Mouse (Mus musculus) kidney, postnatal 14 days (tissue): ENCODE data around the gene Pygo1.

Experiments used
- DNase-seq: peaks from one replicate; pipeline ENCODE4 v3.0.0; 2022; ENCODE audit warnings: mixed read lengths

Pygo1 gene

GRCm38 (mm10) chr9:72936301-72936700 lies 10.9 kb downstream of the Pygo1 start:
- no peak for DNase-seq

DNA sequence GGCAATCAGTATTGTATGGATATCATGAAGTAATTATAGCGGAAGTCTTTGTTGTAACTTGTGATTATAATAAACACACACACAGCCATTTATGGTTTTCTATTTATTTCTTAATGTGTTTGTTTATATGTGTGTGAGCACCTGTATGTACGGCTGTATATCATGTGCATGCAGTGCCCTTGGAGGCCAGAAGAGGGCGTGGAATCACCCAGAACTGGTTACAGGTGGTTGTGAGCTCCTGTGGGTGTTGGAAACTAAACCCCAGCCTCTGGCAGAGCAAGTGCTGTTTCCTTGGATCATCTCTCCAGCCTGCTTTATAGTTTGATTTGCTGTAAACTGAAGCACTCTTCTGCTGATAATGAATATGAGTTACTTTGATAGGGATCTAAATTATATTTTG lies 18.0 kb downstream of the Pygo1 start:
- DNase-seq: no peak

DNA sequence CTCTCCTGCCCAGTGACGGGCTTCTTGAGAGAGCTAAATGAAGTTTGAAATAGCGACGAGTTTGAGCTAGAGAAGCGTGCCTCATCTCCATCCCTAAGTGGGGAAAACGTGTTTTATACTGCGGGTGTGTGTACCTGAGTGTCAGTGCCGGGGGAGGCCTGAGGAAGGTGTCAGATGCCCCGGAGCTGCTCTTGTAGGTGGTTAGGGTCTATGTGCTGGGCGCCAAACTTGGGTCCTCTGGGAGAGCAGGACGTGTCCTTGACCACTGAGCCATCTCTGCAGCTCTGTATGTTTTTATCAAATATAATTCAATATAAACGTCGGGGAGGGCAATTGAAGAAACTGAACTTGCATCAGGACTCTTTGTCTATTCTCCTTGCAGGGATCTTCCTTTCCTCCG lies 18.8 kb downstream of the Pygo1 start:
- no peak for DNase-seq

- DNase-seq: no peak
These were observed 21.6 kb downstream of the Pygo1 start for GRCm38 (mm10) chr9:72947010-72947409.

GRCm38 (mm10) chr9:72949572-72949971 lies 24.1 kb downstream of the Pygo1 start:
- no peak for DNase-seq

- no peak for DNase-seq
These were observed 29.3 kb downstream of the Pygo1 start for GRCm38 (mm10) chr9:72954746-72955145.

GRCm38 (mm10) chr9:72955546-72955945 lies 30.1 kb downstream of the Pygo1 start:
- DNase-seq: peak; percentile 55

- peak; percentile 87 for DNase-seq
These were observed 33.3 kb downstream of the Pygo1 start, which contains the start of the genes Dyx1c1 and Gm44503 for GRCm38 (mm10) chr9:72958521-72959450. Gene Dyx1c1, plus strand, starts transcription at chr9:72958785. Gene Gm44503, plus strand, starts transcription at chr9:72958852.

GRCm38 (mm10) chr9:72961346-72961745 lies 35.9 kb downstream of the Pygo1 start:
- peak; percentile 53 for DNase-seq

DNA sequence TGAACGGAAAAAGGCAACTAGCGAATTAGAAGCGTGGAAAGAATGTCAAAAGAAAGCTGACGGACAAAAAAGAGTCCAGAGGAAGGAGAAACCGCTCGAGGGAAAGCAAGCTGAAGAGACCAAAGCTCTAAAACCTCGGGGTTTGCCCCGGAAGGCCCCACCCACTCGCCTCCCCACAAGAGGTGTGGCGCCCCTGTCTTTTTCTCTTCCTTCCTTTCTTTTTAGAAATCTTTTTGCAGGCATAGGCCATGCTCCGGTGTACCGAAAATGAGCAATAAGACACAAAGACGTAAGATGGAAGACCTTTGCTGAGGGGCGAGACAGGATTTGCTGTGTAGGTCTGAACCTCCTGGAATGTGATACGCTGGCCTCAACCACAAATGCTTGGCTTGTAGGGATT lies 36.5 kb downstream of the Pygo1 start:
- no peak for DNase-seq

GRCm38 (mm10) chr9:72968349-72969061 lies 43.1 kb downstream of the Pygo1 start:
- DNase-seq: peak; percentile 59

DNA sequence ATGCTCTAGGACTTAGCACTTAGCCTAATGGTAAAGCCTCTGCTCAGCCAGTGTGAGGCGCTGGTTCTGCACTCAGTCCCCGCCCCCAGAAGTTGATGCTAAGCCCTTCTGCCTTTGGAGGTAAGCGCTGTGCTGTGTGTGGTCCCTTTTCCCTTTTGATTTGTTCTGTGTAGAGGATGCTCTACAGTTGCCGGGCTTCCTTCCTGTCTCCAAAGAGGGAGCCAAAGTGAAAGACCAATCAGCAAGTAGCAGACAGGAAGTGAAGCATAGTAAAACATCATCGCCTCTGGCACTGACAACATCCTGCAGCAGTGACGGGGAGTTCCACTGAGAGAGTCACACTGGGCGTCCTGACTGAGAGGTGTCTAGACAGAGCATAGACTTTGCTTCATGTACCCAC lies 44.4 kb downstream of the Pygo1 start:
- peak; percentile 33 for DNase-seq

- no peak for DNase-seq
These were observed 47.0 kb downstream of the Pygo1 start for GRCm38 (mm10) chr9:72972435-72972834.

DNA sequence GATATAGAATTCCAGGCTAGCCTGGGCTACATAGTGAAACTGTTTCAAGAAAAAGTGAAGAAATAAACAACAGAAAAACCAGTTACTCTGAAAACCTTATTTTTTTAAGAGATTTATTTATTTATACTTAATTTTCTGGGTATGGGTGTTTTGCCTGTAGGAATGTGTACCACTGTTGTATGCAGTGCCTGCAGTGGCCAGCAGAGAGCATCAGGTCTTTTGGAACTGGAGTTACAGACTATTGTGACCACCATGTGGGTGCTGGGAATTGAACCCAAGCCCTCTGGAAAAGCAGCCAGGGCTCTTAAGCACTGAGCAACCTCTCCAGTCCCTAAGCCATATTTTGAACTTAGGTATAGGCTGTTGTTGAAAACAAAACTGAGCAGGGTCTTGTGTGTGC lies 47.5 kb downstream of the Pygo1 start:
- DNase-seq: no peak

DNA sequence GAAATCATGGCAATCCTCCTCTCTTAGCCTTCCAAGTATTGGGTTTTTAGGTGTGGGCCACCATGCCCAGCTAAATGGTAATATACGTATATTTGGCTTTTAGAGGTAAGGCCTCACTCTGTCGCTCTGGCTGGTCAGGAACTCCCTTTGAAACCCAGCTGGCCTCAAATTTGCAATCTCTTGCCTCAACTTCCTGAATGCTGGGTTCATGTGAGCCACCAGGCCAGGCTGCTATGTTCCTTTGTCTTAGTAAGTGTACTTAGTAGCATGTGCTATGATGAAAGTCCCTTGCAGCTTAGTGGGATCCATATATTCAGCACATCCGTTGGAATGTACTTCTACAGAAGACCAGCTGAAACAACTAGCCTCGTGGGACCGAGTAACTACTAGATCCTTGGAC lies 49.3 kb downstream of the Pygo1 start:
- DNase-seq: no peak

GRCm38 (mm10) chr9:72975242-72975641 lies 49.8 kb downstream of the Pygo1 start:
- no peak for DNase-seq

DNA sequence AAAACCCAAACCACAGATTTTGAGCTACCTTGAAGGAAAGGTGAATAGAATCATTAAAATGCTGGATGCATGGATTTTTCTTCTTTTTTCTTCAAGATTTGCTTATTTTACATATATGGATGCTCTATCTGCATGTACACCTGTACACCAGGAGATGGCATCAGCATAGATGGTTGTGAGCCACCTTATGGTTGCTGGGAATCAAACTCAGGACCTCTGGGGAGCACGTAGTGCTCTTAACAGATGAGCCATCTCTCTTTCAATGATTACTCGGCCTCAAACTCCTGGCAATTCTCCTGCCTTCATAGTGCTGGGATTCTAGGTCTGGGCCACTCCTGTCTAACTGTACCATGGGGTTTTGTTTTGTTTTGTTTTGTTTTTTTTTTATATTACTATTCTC lies 57.6 kb downstream of the Pygo1 start:
- no peak for DNase-seq

DNA sequence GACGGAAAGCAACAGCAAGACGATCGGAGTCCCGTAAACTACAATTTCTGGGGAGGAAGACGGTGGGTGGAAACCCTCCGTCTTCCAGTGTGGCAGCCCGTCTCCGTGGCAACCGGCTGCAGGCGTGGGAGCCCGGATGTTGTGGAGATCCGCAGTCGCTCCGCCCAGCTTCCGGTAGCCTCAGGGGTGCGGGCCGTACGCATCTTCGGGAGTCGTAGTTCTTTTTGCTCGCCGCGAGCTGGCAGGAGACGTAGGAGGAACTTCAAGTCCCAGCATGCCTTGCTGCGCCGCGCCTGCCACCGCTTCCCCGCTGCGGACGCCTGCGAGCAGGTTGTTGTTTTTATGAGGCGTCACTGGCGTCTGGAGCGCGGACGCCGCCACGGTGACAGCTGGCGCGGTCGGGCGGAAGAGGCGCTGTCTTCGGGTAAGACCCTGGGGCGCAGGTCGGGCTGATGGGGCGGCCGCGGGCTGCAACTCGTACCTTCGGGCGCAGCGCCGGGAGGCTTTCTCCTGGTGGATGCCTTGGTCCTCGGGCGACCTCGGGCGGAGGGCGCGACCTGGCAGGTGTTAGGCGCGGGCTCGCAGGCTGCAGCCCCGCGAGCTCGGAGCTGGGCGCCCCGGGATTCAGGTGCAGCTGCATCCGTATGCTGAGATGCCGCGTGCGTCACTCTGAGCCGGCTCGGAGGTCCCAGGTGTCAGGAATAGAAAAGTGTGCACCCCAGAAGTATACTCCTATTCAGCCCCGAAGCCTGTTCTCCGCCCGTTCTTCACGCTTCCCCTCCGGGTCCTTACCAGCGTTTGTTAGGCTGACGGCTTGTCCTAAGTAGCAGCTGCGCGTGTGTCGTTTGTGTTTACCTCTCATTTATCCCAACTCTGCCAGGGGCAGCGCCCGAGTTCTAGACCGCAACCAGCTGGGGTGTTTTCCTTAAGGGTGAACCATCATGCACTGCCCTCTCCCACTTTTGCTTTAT lies 60.1 kb downstream of the Pygo1 start, which contains the start of the genes Ccpg1os and Ccpg1:
Gene Ccpg1os (minus strand): TSS at position 133 of the 971 bp plus-strand sequence.
Gene Ccpg1 (plus strand): TSS at position 180 of the 971 bp plus-strand sequence.
- peak; percentile 98 for DNase-seq

DNA sequence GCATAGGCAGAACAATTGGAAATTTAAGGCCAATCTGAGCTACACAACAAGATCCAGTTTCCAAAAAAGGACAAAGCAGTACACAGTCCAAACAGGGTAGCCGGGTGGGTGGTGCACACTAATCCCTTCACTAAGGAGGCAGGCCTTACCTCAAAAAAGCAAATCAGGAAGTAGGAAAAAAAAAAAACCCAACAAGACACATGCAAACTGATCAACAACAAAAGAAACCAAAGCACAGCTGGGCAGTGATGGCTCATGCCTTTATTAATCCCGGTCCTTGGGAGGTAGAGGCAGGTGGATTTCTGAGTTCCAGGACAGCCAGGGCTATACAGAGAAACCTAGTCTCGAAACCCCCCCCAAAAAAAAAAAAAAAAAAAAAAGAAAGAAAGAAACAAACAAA lies 62.3 kb downstream of the Pygo1 start:
- no peak for DNase-seq

DNA sequence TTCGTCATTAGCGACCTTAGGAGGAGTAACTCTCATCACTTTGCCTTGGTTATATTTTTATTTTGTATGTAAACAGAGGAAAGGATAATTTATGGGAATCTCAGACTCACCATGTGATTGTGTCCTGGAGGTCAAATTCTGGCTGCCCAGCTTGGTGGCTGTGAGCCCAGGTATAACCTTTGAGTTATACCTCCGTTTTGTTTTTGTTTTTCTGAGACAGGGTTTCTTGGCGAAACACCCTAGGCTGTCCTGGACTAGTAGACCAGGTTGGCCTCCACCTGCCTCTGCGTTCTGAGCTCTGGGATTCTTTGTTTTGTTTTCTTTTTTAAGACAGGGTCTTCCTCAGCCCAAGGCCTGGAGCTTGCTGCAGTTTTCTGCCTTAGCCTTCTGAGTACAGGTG lies 63.3 kb downstream of the Pygo1 start:
- DNase-seq: no peak

- DNase-seq: no peak
These were observed 66.0 kb downstream of the Pygo1 start for GRCm38 (mm10) chr9:72991420-72991819.

- no peak for DNase-seq
These were observed 67.1 kb downstream of the Pygo1 start for GRCm38 (mm10) chr9:72992576-72992975.

DNA sequence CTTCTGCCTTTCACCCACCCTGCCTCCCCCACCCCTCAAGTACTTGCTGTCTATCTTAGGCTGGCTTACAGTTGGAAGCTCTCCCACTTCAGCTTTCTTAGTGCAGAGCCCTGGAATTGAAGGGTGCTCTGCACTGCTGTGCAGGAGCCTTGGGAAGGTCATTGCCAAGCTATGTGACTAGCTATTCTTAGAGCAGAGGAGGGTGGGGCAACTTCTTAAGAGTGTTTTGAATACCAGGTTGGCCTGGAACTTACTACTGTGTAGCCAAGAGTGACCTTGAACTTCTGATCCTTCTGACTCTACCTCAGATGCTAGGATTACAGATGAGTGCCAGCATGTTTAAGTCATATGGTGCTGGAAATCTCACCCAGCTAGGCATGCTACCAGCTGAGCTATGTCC lies 70.7 kb downstream of the Pygo1 start:
- no peak for DNase-seq
